Mouse (Mus musculus) embryo, embryonic 11.5 days (tissue): ENCODE measurements around the gene Crabp1.
A peak's percentile ranks its signal among the peaks of the same experiment; 100 is the strongest.

Experiments used
- DNase-seq: peaks from one replicate; pipeline ENCODE4 v3.0.0-alpha.2; 2012; ENCODE audit warnings: low read depth, low spot score

Crabp1 gene

DNA sequence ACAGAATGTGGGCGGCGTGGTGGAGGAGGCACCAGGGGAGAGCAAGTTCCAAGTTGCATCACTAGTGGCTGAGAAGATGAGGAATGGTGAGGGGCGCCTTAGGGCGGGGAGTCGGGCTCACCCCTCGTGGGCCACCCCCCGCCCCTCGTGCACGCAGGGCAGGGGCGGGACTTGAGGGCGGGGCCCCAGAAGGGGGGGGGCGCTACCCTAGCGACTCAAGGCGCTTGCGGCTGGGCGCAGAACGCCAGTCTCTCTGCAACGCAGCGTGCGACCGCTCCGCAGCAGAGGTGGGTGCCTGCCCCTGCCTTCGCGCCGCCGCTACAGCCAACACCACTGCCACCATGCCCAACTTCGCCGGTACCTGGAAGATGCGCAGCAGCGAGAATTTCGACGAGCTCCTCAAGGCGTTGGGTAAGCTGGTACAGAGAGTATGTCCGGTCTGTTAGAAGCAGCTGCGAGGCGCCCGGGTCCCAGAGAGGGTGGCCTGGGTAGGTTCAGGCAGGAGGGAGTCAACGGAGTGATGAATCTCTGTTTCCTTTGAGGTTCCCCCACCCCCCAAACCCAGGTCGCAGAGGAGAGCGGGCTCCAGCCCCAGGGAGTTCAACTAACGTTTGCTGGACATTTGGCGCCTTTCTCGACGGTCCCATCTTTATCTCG is at the start of gene Crabp1:
Gene Crabp1, plus strand, starts transcription at position 188 of the 657 bp plus-strand sequence.
- no peak for DNase-seq

DNA sequence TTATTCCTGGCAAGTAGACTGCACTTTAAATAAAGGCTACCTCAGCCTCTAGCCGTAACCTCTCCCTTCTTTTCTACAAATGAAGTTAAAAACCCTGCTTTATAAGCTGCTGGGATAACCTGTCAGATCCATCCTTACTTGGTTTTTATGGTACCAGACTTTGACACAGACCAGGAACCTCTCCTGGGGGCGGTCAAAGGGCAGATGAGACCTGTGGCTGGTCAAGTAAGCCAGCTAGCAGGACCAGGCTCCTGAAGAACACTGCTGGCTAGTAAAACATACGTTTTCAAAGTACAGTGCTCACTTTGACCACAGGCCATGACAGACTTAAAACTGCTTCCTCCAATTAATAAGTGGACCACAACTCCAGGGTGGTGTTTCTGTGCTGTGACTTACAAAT is 48.8 kb upstream of the Crabp1 start:
- DNase-seq = no peak

DNA sequence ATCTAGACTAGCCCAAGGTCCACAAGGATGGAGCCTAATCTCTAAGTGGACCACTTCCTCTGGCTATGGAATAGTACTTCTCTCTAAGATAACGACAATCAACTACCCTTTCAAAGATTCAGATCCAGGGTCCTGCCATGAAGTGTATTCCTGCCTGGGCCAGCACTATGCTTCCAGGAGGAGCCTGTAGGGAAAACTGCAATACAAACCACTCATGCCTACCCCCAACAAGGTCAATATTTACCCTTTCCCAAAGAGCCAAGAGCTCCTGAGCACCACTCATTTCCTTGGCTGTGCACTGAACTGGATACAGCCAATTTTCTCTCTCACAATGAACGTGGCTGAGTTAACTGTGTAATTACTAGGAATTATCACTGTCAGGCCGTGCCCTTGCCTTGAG is 47.0 kb upstream of the Crabp1 start:
- DNase-seq = no peak

DNA sequence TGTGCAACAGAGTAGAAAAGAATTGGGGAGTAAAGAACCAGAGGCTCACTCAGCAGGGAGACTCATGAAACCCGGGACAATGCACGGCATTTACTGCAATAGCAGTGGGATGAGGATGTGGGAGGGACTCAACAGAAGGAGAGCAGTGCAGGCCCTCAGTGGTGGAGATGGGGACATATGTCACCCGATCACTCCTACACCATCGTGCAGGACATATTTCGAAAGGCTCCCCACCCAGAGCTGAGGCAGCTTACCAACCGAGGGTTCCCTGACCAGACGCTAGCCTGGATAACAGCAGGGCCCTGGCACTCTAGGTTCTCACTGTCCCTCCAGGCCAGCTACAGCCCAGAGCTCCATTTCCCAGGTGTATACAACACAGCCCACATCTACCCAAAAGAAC is 42.4 kb upstream of the Crabp1 start:
- DNase-seq = no peak

DNA sequence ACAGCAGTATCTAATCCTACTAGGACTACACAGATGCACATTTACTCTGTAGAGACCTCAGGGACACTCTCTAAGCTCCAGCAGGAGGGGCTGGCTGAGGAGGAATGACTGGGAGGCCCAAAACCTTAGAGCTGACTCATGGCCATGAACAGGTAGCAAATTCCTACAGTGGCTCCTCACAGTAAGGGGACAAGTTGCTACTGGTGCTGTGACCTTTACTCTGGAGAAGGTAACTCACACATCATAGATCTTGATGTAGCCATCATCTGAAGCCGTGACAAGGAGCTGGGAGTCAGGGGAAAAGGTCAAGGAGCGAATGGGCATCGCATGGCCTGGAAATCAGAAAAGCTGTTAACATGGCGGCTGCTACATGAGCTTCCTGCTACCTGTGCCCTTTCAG is 42.0 kb upstream of the Crabp1 start:
- no peak for DNase-seq

DNA sequence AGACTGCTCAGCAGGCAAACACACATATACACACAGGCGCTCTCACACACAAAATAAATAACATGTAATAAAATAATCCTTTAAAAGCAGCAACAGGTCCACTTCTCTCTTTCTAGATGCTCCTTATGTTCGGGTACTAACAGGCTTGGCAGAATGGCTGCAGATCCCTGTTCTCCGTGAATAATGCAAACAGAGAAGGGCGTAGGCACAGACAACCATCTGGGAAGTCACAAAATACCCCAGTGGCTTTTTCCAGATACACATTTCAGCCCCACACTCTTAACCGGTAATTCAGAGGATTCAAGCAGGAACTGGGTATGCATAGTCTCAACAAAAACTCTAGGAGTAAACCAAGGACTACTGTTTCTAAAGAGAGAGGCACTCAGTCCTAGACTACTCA is 38.2 kb upstream of the Crabp1 start:
- no peak for DNase-seq

DNA sequence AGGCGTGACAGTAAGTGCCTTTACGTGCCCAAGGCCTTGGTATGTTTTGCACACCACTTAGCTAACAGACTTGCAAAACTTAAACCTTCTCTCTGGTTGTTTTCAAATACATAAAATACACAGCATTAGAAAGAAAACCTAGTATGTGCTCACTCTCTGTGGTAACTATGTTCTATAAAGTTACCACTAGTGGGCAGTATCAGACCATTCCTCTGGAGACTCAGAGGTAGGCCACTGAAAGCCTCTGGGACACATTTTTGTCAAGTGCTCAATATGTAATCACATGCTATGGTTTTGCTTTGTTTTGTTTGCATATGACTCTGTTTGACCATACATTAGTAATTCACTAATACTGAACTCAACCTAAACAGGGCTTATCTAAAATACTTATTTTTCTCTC is 32.4 kb upstream of the Crabp1 start:
- DNase-seq = no peak

DNA sequence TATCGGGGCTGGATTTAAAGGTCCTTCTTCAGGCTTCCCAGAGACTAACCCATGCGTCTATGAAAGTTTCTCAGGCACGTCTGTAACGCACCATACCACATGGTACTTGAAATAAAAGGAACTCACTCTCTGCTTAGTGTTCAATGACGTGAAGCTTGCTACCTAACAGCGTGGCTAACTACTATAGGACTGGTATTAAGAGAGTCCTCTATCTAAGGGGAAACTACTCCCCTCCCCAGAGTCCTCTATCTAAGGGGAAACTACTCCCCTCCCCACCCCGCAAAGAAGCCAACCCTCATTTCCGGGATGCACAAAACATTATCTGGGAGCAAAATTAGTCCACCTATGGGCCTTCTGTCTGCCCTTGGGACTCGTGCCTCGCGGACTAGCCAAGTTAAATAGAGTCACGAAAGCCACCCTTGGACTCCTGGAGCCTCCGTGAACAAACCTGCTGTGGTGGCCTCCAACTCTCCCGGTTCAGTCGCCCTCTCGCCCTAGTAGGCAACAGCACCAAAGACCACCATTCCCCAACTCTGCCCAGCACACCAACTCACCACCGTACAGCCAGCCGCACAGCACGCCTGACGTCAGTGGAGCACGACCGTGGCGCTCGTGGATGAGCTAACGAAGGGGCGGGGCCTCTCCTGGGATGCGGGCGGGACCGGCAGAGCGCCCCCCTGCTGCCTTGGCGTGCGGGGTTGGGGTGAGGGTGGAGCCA is 30.5 kb upstream of the Crabp1 start, which contains the start of gene Wdr61:
Gene Wdr61, minus strand, starts transcription at position 599 of the 718 bp plus-strand sequence.
- peak; percentile 94 for DNase-seq

DNA sequence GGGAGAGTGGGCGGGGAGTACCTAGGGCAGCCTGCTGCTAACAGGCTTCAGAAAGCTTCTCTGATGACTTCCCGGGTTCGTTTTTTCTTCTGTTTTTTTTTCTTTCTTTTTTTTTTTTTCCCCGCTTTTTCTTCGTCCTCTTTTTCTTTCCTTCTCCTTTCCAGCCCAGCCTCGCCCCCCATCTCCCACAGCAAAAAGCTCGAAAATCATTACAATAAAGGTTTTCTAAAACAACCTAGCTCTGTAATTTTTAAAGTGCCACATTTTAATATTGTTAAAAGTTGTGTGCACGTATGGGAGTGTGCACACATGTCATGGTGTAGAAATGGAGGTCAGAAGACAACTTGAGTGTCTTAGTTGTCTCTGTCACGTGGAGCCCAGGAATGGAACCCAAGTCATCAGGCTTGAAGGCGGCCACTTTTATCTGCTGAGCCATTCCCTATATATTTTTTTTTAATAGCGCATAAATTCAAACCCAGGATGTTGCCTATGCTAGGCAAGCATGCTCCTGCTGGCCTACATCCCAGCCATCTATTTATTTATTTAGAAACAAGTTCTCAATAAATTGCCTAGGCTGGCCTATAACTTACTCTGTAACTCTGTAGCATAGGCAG is 29.8 kb upstream of the Crabp1 start:
- DNase-seq = no peak

DNA sequence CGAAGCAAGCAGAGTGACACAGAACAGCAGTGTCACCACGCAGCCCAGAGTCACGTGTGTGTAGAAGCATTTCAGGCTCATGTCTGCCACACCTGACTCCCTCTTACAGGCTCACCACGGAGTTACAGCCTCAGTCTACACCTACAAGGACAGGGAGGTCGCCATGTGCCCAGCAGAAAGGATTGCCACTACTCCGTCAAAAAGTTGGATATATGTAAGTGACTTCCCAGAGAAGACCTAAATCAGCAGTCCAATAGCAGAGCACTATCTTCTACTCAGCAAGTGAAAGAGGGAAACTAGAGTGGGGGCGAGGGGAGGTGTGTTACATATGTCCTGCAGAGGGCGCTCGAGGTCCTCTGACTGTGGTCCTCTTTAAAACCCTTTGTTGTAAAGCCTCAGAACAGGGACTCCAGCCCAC is 28.3 kb upstream of the Crabp1 start:
- peak; percentile 82 for DNase-seq

DNA sequence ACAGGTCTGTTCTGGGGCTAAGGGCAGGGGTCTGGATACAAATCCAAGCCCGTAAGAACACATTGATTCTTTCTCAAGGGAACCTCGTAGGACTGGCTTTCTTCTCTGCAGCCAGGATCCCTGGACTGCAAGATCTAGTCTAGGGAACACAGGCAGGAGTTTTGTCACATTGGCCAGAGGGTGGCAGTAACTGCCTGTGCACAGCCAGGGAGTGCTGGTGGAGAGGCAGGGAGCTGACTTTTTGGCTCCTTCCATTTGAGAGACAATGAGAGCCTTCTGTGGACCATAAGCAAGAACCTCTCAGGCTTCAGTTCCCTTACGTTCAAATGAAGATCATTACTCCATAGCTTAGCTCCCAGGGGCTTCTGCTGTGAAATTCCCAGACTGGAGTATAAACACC is 26.2 kb upstream of the Crabp1 start:
- DNase-seq = peak; percentile 52

DNA sequence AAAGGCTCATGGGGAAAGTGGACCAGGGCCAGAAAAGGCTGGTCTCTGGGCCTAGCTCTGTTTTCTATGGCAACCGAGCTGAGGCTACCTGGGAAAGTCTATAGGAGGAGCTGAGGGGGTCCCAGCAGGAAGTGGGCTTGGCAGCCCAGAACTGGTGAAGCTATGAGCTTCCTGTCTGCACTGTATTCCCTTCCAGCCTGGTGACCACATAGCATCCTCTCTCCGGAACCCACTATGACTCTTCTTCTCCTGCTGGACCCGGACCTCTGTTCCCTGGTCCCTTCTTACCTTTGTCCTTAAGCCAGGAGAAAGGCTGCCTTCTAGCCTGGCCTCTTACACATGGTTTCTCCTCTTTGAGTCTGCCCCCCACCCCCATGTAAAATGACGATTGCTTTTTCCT is 20.7 kb upstream of the Crabp1 start:
- no peak for DNase-seq

DNA sequence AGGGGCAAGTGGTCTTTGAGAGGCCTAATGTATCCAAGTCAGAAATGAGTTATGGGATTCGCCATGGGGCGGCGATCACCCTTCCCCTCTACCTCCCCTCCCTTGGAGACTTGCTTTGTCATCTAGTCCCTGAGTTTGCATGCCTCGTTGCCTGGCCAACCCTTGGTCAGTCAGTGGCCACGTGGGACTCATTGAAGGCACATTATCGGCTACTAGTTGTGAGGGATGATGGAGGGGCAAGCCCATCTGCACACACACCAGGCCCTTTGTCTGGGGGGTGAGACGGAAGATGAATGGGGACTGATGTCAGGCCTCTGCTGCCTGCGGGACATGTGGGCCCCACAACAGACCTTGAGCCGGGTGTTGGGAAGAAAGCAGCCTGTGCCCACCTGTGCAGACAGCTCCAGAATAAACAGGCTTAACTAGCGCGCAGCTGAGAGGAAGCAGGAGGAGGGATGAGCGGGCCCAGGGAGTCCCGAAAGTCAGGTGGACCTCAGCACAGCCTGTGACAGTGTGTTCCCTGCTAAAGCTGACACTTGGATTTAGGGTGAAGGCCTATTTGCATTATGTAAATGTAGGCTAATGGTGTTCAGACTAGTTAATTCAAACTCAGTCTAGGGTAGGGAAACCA is 18.7 kb upstream of the Crabp1 start:
- no peak for DNase-seq

DNA sequence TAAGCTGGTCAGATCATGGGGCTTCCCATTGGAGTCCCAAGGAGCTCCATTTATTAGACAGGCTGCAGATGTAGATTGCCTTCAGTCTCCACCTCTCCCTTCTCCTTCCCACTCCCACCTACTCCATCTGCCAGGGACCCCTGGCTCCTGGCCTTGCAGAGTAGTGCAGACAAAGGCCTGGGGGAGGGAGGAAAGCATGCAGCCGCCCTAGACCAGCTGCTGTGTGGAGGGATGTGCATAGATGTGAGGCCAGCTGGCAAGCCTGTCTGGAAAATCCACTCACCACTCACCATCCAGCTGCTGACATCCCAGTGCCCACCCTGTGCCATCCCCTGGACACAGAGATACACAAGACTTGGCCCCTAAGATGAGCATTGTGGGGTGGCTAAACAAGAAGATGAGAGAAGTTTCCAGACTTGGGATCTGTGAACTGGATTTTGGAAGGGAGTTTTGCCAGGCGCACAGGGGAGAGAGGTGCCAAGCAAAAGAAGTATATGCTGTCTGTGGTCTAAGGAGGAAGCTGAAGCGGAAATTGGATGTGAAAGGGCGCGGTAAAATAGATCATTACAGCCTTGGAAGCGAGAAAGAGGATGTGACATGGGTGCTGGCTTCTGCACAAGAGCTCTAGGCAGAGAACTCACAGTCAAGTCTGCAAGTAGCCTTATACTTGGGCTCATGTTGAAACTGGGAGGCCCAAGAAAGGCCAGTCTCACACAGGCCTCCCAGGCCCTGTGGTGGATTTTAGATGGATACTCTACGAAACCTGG is 14.2 kb upstream of the Crabp1 start:
- DNase-seq = no peak

DNA sequence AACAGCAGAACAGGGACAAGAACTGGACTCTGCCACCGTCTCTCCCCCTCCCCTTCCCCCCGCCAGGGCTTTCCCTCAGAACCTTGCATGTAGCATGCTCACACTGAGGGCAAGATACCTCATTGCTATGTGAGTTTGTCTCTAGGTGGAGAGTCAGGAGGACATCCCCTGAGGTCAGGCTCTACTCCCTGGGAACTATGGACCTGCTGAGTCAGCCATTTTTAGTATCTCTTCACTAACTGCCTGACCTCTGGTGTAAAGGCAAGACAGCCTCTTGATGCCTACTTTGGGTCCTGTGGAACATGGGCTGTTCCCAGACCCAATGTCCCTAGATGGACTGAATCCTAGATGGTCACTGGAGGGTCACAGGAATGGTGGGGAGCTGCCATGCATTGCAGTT is 12.9 kb upstream of the Crabp1 start:
- no peak for DNase-seq

DNA sequence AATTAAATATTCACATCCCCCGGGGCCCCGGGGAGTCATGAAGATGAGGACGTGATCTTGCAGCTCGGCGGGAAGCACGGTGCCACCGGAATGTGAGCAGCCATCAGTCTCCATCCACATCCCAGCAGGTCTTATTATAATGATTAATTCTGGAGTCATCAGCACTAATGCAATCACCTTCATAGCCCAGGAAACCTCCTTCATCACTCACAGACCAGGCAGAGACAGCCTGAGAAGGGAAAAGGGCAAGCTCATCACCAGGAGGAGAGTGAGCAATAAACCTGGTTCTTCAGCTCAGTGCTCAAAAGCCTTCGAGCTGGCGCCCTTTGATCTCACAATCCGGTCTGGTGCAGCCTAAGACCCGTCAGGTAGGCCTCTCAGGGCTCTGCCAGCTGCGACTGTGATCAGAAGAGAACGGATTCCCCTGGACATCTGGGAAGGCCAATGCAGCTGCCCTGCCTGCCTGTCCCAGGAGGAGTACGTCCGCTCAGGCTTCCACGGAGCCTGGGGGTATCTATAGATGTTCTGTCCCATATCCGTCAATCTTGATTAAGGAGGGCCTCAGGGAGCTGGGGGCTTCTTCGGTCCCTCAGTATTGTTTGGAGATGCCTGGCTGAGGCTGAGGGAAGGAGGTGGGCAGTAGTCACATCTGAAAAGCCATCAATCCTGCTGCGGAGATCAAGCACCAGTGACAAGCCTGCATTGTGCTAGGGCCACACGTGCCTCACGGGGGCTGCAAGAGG is 12.2 kb upstream of the Crabp1 start:
- DNase-seq = no peak

DNA sequence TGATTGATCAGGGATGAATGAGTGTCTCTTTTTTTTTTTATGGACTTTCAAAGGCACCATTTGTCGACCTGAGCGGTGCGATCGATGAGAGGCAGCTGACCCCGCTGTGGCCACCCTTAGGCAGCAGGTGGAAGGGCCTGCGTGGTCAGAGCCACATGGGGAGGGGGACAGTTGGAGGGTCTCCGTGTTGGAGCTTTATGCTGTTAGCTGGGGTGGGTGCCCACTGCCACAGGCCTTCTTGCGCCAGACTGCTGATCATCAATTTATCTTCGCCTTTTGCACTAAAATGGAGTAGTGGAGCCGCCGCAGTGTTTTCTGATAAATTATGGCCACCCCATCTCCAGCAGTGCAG is 11.6 kb upstream of the Crabp1 start:
- no peak for DNase-seq

DNA sequence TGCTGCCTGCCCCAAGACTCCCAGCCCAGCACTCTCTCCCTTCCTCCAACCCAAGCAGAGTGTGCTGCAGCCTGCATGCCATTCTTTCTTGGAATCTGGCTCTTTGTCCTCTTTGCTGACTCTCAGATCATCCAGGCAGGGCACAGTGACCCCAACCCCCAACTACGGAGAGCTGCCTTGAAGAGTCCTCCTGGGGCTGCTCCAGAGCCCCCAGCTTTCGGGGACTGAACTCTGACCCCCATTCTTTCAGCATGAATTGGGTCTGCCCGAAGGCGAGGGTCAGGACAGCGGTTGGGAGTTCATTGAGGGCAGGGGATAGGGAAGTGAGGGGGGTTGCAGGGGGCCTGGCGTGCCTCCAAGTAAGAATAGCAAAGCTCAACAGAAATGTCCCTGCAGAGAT is 5.0 kb upstream of the Crabp1 start:
- DNase-seq = no peak

DNA sequence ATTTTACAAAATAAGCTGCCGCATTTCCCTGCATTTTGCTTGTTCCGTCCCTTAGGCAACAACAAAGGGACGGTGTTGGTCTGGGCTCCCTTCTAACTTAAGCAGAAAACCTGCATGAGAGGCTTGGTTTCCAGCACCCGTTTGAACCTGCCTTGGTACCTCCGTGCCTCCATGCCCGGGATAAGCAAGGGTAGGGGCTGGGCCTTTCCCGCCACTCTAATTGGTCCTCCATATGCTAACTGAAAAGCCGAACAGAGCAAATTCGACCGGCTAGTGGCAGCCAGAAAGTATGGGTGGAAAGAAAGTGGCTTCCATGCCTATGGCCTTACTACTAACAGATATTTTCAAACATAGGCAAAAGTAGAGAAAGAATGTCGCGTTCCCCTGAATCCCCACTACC is 457 bp upstream of the Crabp1 start:
- no peak for DNase-seq

DNA sequence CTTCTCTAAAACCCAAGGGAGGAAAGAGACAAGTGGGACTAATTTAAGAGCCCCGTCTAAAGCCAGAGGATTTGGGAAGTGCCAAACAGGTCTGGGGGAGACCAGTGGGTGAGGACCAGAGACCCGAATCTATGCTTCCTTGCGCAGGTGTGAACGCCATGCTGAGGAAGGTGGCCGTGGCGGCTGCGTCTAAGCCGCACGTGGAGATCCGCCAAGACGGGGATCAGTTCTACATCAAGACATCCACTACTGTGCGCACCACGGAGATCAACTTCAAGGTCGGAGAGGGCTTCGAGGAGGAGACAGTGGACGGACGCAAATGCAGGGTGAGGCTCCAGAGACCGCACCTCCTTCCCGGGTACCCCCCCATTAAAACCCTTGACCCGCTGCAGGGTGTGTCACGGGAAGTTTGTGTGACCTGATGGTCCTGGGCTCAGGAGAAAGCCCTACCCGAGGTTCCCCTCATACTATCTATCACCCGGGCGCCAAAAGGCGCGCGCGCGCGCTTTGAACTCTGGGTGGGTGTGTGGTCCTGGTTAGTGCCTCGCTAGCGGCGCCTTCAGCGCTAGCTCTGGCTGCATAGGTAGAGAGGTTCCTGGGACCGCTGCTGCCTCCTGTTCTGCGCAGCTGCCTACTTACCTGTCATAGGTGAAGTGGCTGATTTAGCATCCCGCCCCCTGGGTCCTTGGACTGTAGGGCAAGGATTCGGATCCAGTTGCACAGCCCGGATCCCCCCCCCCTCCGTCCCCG is 963 bp downstream of the Crabp1 start:
- no peak for DNase-seq
